Mouse (Mus musculus): Measurements from ENCODE around the gene Tm7sf3.

The Tm7sf3 gene

DNA sequence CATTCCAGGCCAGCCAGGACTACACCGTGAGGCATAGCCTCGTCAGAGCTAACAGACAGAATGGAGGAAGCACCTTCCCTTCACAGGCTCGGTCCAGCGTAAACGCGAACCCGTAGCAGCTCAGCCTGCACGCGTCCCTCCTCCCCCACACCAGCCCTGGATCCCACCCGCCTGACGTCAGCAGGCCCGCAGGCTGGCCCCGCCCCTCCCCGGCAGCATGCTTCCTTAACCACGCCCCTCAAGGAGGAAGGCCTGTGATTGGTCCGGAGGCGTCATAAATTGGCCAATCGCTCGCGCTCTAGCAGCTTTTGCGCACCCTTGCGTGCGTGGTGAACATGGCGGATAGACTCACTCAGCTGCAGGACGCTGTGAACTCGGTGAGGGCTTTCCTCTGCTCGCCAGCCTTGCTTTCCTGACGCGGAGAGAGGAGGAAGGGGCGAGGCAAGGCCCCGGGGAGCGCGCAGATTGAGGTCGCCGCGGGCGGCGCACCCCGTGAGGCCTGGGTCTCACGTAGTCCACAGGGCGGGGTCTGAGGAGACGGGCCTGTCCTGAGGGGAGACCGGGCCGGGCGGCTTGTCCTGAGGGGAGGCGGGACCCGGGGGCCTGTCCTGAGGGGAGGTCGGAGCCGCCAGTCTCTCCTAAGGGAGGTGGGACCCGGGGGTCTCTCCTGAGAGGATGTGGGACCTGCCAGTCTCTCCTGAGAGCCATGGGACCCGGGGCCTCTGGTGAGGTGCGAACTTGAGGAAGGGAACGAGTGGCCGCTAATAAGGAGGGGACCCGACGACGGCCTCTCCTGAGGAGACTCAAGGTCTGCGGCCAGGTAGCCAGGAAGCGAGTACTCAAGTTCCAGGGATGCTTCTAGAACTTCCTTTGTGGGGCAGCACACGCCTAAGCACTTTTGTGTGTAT, at the start of gene Tm7sf3, which contains the start of gene Med21:
Tm7sf3 (minus strand) TSS at position 549 of the 908 bp plus-strand sequence.
Med21 (plus strand) TSS at position 272 of the 908 bp plus-strand sequence.
- peak; percentile 95 for DNase-seq (ENCODE audit: low read depth)

DNA sequence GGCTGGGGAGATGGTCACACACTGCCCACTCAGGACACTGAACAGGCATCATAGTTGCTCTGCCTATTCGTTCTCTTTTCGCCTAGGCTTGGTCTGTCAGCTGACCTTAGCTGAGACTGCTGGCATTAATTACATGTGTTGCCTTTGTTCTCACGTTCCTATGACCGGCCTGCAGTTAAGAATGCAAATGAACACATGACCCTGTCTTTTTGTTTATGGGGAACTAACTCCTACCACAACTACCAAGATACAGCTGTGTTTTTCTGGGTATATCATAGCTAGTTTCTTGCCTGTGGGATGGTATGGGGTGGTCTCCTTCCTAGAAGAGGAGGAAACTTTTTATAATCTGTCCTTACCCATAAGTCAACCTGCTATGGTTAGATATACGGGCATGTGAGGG, 46.2 kb upstream of the Tm7sf3 start:
- DNase-seq (ENCODE audit: low read depth), result no peak

DNA sequence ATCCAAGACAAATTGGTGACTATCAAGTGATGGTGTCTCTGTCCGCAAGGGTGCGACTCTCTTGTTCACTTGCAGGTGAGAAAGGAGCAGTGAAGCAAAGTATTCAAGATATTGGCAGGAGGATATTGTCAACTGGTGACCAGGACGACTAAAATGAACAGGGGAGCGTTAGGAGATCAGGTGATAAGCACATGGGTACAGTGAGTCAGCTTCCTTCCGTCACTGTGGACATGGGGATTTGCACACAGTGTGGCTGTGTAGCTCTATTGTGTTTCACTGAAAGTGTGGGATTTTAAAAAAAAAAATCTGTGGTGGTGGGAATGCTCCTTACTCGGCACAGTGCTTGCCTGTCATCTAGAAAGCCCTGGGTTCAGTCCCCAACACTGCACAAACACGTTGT, 45.4 kb upstream of the Tm7sf3 start:
- no peak for DNase-seq (ENCODE audit: low read depth)

DNA sequence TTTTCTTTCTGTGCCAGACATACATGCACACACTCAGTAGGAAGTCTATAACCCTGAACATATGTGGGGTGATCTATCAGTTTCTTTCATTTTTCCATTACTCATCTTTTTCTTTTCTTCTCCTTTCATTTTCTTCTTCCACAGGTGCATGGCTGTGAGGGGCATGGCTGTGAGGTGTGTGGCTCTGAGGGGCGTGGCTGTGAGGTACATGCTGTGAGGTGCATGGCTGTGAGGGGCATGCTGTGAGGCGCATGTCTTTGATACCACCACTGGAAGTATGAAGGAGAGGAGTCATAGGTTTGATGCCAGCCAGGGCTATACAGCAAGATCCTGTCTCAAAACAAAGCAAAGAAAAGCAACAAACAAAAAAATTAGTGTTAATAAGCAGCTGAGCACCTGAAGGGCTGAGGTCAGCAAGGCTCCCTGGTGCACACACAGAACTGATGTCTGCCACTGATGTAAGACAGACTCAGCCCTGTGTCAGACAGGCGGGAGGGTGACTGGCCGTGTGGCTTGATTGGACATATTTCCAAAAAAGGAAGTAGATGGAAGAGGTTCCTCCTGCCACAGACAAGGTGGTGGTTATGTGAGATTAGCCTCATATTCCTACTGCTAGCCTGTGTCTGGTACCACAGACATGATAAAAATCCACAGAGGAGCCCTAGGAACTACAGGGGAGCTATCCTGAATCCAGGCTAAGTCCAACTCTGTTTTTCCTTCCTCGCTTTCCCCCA, 44.0 kb upstream of the Tm7sf3 start:
- no peak for DNase-seq (ENCODE audit: low read depth)

DNA sequence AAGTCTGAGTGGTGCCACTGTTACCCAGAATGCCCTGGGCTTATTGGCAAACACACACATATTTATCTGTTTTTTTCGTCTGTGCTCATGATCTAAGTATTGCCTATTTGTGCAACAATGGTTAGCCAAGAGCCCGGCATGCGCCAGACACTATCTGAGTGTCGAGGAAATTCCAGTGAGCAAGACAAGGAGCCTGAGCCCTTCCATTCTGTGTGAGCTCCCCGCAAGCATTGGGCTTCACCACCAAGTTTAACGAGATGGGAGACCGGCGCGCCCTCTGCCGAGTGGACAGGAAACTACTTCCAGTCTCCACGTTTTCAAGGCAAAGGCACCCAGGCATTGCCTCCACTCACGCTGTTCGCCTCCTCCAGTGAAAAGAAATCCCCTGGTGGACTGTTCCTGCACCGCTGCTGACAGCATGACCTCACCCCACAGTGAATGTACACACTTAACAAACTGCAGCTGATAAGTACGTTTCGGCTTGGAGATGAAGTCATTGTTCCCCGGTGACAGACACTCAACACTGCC, 43.2 kb upstream of the Tm7sf3 start:
- no peak for DNase-seq (ENCODE audit: low read depth)

DNA sequence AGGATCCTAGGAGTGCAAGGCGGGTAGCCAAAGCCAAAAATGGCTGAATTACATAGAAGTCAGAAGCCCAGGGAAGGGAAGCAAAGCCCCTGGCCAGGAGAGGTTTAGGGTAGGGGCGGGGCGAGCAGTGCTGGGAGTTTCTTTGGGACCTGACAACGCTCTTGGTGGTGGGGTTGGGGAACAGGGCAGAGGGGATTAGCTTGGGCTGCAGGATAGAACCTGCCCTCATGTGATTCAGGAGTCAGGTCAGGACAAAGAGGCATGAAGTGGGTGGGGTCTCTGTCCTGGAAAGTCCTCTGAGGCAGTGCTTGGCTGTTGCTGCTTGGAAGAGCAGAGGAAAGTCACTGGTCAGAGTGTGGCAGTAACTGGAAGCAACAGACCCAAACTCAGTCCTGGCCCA, 41.3 kb upstream of the Tm7sf3 start:
- no peak for DNase-seq (ENCODE audit: low read depth)

DNA sequence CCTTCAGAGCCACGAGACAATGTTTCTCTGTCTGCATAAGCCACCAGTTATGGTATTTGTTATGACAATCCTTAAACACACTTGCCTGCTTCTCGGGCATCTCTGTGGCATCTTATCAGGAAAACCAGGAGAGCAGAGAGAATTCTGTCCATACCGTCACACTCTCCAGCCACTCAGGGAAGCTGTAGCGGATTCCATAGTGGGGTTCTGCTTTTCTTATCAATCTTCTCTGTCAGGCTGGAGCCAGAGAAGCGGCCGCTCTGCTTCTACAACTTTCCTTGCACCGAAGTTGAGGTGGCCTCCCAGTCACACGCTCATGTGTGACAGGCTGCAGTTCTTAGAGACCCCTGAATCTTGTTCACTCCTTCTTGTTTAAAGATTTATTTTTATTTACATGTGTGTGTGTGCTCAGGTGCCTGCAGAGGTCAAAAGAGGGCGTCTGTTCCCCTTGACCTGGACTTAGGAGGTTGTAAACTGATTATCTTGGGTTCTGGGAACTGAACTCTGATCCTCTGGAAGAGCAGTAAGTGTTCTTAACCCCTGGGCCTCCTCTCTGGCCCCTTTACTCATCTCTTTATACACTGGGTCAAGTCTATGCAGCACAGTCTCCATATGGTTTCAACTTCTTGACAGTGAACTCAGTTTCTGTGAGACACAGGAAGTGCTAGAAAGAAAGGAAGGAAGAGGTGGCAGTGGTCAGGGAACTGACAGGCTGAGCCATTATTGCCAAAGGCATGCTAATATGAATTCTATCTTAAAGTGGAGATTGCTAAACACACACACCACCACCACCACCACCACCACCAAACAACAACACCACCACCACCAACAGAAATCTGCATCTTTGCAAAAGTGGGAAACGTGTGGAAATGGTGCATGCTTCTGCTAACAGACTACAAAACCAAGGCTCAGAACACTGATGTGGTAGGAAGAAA, 35.8 kb upstream of the Tm7sf3 start:
- no peak for DNase-seq (ENCODE audit: low read depth)

DNA sequence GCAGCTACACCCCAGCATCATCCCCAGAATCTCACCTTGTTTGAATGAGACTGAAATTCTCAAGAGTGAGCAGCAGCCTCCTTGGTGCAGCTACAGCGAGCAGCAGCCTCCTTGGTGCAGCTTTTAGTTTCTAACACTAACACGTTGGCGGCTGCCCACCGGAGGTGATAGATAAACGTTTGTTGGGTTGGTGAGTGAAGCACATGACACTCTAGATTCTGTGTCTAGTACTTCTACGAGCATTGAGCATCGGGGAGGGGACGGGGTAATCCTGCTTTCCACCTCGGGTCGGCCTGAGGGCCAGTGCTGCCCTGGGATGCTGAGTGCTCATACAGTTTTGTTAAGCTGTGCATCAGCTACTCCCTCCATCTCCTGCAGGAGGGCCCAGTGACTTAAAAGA, 34.3 kb upstream of the Tm7sf3 start:
- no peak for DNase-seq (ENCODE audit: low read depth)

DNA sequence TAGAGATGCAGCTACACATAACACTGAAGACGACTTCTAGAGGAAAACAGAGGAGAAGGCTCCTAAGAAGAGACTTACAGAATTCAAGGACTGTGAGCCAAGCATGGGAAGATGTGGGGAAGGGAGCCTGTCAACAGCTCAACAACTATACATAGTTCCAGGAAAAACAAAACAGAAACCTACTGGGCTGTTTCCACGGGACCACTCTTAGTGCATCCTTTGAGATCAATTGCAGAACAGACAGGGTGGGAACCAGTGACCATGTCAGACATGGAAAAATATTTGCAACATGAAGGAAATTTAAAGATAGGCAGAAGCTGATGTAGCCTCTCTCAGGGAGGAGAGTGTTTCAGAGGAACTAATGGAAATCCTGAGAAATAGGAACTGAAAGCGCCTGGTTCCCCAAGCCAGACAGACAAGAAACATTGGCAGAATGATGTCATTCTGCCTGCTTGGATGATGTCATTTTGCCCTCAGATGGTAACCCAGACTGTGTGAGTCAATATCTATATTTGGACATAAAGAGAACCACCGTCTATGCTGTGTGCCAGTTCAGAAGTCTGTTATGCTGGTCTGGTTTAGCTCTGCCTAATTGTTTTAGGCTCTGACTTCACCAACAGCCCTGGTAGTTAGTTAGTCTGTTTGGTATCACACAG, 32.4 kb upstream of the Tm7sf3 start:
- DNase-seq (ENCODE audit: low read depth), result no peak

DNA sequence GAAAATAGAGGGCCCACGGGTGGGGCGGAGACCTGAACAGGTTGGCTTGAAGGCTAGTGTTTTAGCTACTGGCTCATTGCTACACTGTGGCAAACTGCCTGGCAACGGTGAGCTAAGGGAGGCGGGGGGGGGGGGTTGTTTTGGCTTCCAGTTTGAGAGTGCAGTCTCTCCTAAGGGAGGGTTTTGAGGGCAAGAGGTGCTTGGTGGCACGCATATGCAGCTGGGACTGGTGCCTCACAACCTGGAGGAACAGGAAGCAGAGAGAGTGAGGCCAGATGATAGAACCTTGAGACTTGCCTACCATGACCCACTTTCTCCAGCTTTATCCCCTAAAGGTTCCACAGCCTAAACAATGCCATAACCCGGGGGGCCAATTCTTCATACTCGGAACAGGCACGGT, 31.8 kb upstream of the Tm7sf3 start:
- no peak for DNase-seq (ENCODE audit: low read depth)

DNA sequence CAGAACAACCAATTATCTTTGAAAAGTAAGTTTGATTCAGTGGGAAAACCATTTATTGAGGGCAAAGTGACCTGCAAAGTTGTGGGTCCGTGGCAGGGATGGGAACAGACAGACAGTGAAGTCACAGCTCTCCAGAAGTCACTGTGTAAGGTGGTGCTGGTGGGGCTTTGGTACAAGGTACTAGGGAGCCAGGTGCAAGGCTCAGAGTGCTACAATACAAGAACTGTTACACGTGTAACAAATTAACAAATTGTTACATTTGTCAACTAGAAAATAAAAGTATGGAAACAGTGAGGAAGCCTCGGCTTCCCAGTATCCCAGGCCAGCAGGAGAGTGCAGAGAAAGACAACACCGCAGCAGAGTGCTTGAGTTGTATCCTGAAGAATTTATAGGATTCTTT, 31.1 kb upstream of the Tm7sf3 start:
- no peak for DNase-seq (ENCODE audit: low read depth)

DNA sequence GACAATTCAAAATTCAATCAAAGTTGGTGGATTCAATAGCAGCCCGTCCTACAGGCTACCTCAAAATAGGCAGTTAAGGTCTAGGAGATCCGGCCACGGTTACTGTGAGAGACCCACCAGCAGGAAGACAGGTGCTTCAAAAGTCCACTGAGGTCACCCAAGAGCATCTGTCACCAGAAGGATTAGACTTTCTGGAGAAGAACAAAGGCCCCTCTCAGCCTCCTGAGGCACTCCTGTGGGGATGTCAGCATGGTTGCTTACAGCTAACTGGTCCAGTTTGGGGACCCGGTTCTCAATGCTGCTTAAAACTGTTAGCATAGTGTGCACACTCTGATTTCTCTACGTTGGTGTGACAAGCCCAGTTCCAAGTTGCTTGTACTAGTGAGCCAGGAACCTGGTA, 29.5 kb upstream of the Tm7sf3 start:
- no peak for DNase-seq (ENCODE audit: low read depth)

DNA sequence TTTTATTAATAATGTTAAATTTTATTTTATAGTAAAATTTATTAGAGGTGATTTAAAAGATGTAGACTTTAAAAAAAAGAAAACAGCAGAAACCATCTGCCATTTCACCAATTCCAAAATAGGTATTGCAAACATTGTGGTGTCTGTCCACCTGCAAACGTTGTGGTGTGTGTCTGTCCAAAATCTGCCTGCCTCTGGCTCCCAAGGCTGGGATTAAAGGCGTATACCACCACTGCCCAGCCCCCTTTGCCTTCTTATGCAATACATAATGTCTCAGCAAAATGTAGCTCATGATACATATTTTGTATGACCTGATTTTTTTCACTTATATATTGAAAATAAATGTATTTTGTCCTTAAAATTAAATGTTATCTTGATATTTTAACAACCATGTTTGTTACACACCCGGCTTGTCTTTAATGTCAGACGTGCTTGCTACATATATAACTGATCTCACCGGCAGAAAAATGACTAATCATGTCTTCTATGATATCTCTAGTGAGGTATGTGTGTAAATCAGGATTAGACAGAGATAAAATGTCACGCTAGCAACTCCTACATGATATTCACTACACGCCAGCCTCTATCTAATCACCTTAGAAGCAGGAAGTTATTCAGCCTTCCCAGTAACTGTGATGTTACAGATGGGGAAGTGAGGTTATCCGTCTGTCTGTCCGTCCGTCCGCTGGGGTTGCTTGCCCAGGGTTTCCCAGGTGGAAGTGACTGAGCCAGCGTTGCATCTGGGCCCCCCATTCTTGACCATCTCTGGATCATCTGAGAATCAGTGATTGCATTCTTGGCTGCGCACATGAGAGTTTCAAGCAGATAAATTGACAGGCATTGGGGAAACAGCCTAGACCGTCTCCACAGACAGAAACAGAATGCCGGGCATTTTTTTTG, 28.6 kb upstream of the Tm7sf3 start:
- DNase-seq (ENCODE audit: low read depth), result no peak

DNA sequence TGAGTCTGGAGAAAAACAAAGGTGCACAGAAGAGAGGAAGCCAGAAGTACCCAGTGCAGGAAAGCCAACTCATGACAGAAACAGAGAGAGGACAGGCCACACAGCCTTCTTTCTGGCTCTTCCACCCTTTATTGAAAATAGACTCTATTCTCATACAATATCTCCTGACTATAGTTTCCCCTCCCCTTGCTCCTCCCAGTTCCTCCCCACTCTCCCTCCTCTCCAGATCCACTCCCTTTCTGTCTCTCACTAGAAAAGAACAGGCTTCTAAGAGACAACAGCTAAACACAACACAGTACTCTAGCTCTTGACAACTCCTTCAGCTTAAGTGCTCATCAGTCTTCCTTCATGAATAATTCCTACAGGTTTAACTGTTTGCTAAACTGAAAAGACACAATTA, 26.0 kb upstream of the Tm7sf3 start:
- DNase-seq (ENCODE audit: low read depth), result no peak

DNA sequence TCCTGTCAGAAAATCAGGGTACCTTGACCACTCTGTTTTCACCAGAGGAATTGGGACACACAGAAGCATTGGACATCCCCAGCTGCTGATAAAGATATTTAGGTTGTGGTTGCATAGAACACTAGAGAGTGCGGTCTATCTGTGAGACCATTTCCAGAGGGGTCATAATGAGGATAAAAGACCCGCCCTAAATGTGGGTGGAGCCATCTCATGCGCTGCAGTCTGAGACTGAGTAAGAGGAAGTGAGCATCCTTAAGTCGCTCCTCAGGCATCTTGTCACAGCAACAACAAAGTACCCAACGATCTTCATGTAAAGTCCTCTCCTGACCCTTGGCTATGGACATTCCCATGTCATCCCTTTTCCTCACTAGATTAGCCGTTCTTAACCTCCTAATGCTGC, 24.2 kb upstream of the Tm7sf3 start:
- no peak for DNase-seq (ENCODE audit: low read depth)

DNA sequence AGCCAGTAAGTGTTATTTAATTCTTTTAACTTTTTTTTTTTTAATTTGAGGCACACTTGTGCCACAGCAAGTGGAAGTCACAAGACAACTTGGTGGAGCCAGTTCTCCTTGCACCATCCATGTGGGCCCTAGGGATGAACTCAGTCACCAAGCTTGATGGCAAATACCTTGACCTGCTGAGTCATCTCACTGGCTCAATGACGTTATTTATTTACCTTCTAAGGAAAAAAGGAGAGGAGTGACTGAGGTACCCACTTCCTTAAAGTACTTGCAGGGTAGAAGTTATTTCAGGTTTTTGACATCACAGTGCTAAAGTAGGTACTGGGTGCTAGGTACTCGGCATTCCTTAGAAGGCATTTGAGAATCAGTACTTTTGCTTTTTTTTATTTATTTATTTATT, 22.8 kb upstream of the Tm7sf3 start:
- DNase-seq (ENCODE audit: low read depth), result no peak

DNA sequence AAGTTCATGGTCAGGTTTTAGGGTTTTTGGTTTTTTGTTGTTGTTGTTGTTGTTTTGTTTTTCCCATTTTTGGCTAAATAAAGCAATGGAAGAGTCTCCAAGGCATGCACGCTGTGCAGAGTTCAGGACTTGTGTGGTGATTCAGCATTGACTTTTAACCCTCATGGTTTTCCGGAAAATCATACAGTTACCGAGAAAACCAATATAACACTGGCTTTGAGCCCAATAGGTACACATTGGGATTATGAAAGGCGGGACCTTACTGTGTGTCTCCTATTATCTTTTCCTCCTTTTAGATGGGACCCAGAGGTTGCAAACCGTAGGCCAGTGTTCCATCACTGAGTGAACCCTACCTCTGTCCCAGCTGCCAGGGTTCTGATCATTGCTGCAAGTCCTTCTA, 22.3 kb upstream of the Tm7sf3 start:
- no peak for DNase-seq (ENCODE audit: low read depth)

DNA sequence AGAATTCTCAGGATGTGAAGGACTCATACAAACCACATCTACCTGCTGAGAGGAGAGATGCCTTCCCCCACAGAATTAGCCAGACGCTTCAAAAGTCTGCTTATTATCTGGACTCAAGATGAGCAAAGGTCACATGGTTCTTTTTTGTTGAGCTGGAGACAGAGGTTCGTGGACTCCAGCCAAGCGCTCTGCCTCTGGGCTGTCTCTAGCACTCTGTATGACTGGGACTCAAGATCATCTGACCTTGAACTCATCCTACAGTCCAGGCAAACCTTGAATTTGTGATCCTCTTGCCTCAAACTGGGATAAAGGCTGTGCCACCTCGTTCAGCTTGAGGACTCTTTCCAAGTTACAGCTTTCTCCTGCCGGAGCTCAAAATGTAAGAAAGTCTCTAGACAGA, 21.5 kb upstream of the Tm7sf3 start:
- no peak for DNase-seq (ENCODE audit: low read depth)

DNA sequence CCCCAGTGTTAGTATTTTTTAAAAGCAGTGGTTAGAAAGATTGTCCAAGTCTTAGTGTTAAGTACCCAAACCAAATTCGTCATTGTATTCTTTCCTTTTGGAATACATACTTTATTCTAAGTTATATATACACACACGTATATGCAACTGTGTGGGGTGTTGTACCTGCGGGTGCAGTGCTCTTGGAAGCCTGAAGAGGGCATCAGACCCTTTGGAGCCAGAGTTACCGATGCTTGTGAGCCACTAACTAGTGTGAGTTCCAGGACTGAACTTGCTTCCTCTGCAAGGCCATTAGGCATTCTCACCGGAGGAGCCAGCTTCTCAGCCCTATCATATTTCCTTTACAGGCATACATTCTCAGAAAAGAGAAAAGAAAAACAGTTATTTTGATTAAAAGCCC, 20.1 kb upstream of the Tm7sf3 start:
- no peak for DNase-seq (ENCODE audit: low read depth)

DNA sequence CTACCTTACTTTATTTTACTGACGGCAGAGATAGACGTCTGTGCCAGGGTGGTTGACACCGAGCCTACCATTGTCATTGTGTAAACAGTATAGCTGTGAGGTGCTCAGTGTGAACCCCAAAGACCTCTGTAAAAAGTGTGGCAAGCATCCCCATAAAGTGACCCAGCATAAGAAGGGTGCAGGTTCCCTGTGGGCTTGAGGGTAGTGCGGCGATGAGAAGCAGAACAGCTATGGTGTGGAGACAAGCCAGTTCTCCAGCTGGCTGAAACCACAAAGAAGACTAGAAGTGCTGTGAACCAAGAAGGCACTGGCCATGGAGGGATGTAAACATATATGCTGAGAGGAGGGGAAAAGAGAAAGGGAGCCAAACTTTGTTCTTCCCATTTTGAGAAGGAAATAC, 19.0 kb upstream of the Tm7sf3 start:
- DNase-seq (ENCODE audit: low read depth), result no peak
